Mouse (Mus musculus) spleen, adult 2 months (tissue): Measurements from ENCODE around the gene Tada2a.

Source experiments
- CTCF ChIP-seq: fragments of 200-500 bp; IDR thresholded peaks from 2 replicates; pipeline ENCODE4 v1.5.1; 2011; ENCODE audit warnings: mild to moderate bottlenecking, inconsistent platforms; ENCODE audit not compliant: insufficient read depth, insufficient read length, insufficient replicate concordance; ENCODE audit errors: extremely low read depth
- POLR2A ChIP-seq: fragments of 200-500 bp; IDR thresholded peaks from 2 replicates; pipeline ENCODE4 v1.6.1; 2011; ENCODE audit warnings: low read depth, low read length, inconsistent platforms

GRCm38 (mm10) chr11:84167046-84167526 is 37.7 kb upstream of the Tada2a start, which contains the start of gene Gm11437:
- TF ChIP-seq POLR2A: no peak
- TF ChIP-seq CTCF: no peak
